Mouse (Mus musculus) erythroblast, embryonic 14.5 days (primary cell): ENCODE measurements around the gene Lrrc36.

Experiments
- GATA1 ChIP-seq: IDR thresholded peaks from 2 replicates; pipeline ENCODE4 v1.6.1; 2012; ENCODE audit warnings: low read length, inconsistent platforms, mixed read lengths
- TAL1 ChIP-seq: IDR thresholded peaks from 3 replicates; pipeline ENCODE4 v1.6.1; 2012; ENCODE audit warnings: low read length, inconsistent platforms, mixed read lengths

DNA sequence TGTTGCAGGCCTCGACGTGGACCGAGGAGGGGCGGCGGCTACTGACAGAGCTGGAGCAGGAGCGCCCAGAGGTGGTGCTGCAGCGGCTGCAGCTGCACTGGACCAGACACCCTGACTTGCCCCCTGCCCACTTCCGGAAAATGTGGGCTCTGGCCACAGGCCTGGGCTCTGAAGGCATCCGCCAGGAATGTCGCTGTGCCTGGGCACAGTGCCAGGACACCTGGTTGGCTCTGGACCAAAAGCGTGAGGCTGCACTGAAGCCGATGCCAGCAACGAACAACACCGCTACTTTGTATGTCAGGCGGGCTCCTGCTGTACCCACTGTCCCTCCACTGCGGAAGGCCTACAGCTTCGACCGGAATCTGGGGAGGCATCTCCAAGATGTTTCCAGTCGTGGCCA is 34.7 kb upstream of the Lrrc36 start:
- TF ChIP-seq GATA1 (no peak), TAL1 (no peak)
